Mouse (Mus musculus): ENCODE measurements around the gene Wdr19. TPM values are rescaled to one million over a fixed set of nuclear protein-coding genes. Genes with fewer than 3 reads are reported as not detected.

Wdr19 gene
- polyA plus RNA-seq, 1 experiment from 2014 or later, result 13.3 TPM

Other genes starting within 250 kb of the Wdr19 start
- gene Tlr6, start 239.6 kb upstream of the Wdr19 start, polyA plus RNA-seq (2015; fragmentation: Nextera tagmentation; extraction: Ambion mirVana), result 0.19 and 0.33 TPM in 2 replicates
- gene Fam114a1, start 229.6 kb upstream of the Wdr19 start, polyA plus RNA-seq (2015; fragmentation: Nextera tagmentation; extraction: Ambion mirVana), result 9.1 and 9.2 TPM in 2 replicates
- 0.14 TPM in 1 of 2 replicates, not detected in the other for gene Tmem156, start 107.6 kb upstream of the Wdr19 start, polyA plus RNA-seq (2015; fragmentation: Nextera tagmentation; extraction: Ambion mirVana)
- gene Klhl5, start 92.2 kb upstream of the Wdr19 start, polyA plus RNA-seq (2015; fragmentation: Nextera tagmentation; extraction: Ambion mirVana), result 45.8 and 47.3 TPM in 2 replicates
- 29.9 and 37.4 TPM in 2 replicates for gene Rfc1, start 136.0 kb downstream of the Wdr19 start, polyA plus RNA-seq (2015; fragmentation: Nextera tagmentation; extraction: Ambion mirVana)
- gene Klb, start 148.6 kb downstream of the Wdr19 start, polyA plus RNA-seq (2015; fragmentation: Nextera tagmentation; extraction: Ambion mirVana), result 0.08 and 0.32 TPM in 2 replicates
- gene Rpl9, start 191.7 kb downstream of the Wdr19 start, polyA plus RNA-seq (2015; fragmentation: Nextera tagmentation; extraction: Ambion mirVana), result 520 and 546 TPM in 2 replicates
- 61.1 and 61.6 TPM in 2 replicates for gene Lias, start 191.8 kb downstream of the Wdr19 start, polyA plus RNA-seq (2015; fragmentation: Nextera tagmentation; extraction: Ambion mirVana)
- 42.6 and 43.0 TPM in 2 replicates for gene Ugdh, start 236.3 kb downstream of the Wdr19 start, polyA plus RNA-seq (2015; fragmentation: Nextera tagmentation; extraction: Ambion mirVana)

All from hindbrain, embryonic 15.5 days (tissue).